Mouse (Mus musculus) layer of hippocampus, adult 2 months (tissue): ENCODE data around the gene Rhbdd2. TPM values are rescaled to one million over a fixed set of nuclear protein-coding genes. Genes with fewer than 3 reads are reported as not detected.

Experiments used
- DNase-seq, 2 experiments: peaks; one replicate each; pipeline ENCODE4 v3.0.0; 2022; ENCODE audit warnings: low spot score in 2 of 2
- H3K27ac ChIP-seq: fragments of 200-600 bp; 2 replicates; pipeline ENCODE4 v1.8.1; 2022
- H3K4me3 ChIP-seq: fragments of 200-600 bp; 2 replicates; pipeline ENCODE4 v1.8.1; 2022; ENCODE audit warnings: mild to moderate bottlenecking
- CTCF ChIP-seq: fragments of 200-600 bp; conservative IDR thresholded peaks from 2 replicates; pipeline ENCODE4 v1.8.1; 2022; ENCODE audit warnings: antibody characterized with exemption, mild to moderate bottlenecking, moderate library complexity
- total RNA-seq, 2 experiments: library from RNA; stranded (reverse); gene quantifications; 2 replicates each; pipeline ENCODE4 v1.2.3; 2021

Gene Rhbdd2
- total RNA-seq, 2 experiments from 2014 or later = 86.2 to 86.5 TPM

DNA sequence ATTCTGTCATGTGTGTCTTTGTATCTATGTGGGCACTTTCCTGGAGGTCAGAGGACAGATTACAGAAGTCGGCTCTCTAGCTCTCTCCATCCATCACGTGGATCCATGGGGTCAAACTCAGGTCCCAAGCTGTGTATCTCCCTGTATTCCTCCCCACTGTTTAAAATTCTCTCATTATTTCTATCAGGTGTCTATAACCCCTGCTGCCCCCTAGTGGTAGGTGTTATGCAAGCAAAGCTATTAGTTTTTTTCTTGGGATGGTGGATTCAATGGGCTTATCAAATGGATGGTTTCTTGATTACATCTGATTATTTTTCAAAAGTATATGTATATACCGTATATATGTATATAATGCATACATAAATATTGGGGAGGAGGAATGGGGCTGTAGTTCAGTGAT, 1.8 kb upstream of the Rhbdd2 start:
- H3K27ac ChIP-seq = no peak overlapping the region
- peak; percentile 90 for TF ChIP-seq CTCF
- DNase-seq = peak; percentile 52 to 81
- H3K4me3 ChIP-seq = no peak overlapping the region

DNA sequence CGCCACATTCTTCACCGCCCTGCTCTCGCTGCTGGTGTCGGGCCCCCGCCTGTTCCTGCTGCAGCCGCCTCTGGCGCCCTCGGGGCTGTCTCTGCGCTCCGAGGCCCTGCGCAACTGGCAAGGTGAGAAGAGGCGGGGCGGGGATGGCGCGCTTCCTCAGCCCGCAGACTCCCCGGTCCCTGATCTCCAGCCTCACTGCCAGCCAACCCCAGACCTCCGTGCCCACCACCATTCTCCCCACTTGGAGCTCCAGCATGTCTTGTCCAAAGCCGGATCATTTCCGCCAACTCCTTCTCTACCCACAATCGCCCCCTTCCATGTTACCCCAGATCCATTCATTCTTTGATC, 353 bp downstream of the Rhbdd2 start:
- Histone ChIP-seq H3K4me3 (peak overlapping the region; percentile 91), H3K27ac (peak overlapping the region; percentile 94)
- no peak; the same call in 1 of the 2 replicates for TF ChIP-seq CTCF
- DNase-seq = peak in 1 of 2 experiments; percentile 25

DNA sequence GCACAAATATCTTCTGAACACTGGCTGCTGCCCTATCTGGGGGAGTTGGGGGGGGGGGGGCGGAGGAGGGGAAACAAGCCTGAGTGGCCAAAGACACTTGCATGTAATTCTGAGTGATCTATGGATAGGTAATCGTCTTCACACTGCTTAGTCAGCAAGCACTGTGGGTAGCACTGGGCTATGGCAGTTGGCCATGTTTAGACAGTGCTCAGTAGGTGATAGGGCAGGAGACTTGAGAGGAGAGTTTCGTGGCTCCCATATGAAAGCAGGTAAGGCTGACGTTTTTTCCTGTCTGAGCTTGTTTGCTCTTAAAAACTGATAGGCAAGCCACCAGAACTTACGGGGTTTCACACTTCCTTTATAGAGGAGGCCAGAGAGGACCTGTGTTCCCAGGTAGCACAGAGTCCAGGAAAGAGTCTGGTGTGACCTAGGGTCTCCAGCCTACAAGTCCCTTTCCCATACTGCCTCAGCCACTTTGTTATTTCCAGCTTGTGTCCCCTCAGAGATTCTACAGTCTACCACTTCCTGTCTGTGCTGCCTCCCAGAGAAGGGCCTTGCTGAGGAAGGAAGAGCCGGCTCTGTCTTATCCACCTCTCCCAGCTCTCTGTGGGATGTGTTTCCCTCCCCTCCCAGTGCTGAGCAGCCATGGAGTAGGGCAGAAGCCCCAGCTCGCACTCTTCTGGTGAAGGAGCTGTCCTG, 7.5 kb downstream of the Rhbdd2 start:
- Histone ChIP-seq H3K4me3 (no peak overlapping the region), H3K27ac (peak overlapping the region; percentile 23; the same call in 1 of the 2 replicates)
- no peak for TF ChIP-seq CTCF
- DNase-seq = no peak

DNA sequence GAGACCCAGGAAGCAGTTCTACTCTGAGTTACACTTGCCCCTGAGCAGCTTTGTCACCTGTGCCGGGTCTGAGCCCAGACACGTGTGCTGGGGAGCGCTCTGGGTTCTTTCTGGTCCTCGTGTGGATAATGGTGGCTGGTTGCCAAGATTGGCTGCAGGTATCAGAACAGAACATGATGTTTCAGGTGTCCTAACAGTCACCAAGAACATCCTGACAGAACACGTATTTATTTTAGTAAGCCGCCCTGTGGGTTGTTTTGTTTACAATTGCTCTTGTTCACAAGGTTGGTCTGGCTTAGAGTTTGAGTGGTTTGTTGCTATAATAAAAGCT, 8.0 kb downstream of the Rhbdd2 start:
- Histone ChIP-seq H3K4me3 (no peak overlapping the region), H3K27ac (peak overlapping the region; percentile 23; the same call in 1 of the 2 replicates)
- DNase-seq = no peak
- no peak for TF ChIP-seq CTCF

DNA sequence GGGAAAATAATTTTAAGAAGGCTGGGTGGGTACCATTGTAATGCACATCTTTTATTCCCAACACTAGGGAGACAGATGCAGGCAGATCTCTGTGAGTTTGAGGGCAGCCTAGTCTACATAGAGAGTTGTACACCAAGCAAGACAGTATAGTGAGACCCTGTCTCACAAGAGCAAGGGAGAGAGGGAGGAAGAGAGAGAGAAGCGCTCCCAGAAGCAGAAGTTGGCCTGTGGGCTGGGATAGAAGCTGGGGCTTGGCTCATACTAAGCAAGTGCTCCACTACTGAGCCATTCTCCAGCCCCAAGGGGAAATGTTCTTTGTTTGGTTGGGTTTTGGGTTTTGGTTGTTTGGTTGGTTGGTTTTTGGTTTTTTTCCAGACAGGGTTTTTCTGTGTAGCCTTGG, 8.6 kb downstream of the Rhbdd2 start:
- no peak for DNase-seq
- Histone ChIP-seq H3K27ac (no peak overlapping the region), H3K4me3 (no peak overlapping the region)
- TF ChIP-seq CTCF = no peak

DNA sequence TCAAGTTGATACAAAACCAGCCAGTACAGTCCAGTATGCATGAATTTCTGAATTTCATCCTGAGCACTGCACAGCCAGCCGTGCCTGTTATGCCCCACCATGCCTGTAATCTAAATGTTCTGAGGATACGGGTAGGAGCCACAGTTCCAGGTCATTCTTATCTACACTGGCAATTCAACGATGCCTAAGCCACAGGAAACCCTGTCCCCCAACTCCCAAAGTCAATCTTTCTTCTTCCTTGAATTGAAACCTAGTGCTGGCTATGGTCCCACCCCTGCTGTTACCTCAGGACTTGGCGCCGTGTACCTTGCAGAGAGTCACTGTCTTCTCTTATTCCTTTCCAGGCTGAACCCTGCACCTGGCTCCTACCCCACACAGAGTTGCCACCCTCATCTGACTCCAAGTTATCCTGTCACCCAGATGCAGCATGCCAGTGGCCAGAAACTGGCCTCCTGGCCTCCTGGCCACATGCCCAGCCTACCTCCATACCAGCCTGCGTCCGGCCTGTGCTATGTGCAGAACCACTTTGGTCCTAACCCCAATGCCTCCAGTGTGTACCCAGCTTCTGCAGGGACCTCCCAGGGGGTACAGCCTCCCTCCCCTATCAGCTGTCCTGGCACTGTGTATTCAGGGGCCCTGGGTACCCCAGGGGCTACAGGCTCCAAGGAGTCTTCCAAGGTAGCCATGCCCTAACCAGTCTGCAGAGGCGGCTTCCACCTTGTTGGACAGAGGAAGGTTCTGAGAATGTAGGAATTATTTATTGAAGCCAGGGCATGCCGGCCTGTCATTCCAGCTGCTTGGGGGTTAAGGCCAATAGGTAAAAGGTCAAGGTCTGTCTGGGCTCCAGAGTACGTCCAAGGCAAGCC, 10.5 kb downstream of the Rhbdd2 start:
- no peak for DNase-seq
- TF ChIP-seq CTCF = no peak
- Histone ChIP-seq H3K27ac (no peak overlapping the region), H3K4me3 (no peak overlapping the region)

DNA sequence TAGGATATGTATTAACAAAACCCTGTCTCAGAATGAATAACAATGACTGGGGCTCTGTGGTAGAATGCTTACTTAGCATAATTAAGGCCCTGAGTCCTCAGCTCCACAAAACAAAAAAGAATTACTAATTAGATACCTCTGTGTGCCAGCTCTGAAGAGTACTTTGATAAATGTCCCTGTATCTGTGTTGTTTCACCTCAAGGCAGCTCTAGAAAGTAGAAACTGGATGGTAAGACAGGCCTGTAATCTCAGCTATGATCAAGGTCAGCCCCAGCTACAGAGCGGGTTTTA, 11.1 kb downstream of the Rhbdd2 start:
- Histone ChIP-seq H3K4me3 (no peak overlapping the region), H3K27ac (no peak overlapping the region)
- TF ChIP-seq CTCF = no peak
- DNase-seq = no peak

DNA sequence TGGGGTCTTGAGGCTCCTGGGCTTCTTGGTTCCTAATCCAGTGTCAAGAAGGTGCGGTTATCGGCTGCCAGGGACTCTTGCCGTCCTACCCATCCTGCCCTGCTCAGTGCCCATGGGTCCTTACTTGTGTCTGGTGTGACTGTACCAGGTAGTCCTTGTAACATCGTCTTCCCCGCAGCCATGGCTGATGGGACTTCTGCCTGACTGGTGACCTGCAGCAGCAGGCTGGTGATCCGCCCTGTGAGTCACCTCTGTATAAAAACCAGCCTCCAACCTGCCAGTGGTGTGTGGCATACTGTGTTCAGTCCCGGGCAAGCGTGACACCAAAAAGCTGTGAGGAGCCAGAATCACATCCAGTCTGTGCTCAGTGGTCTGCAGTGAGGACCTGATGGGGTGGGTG, 11.5 kb downstream of the Rhbdd2 start:
- no peak for DNase-seq
- no peak for TF ChIP-seq CTCF
- H3K27ac ChIP-seq = no peak overlapping the region
- H3K4me3 ChIP-seq = no peak overlapping the region

DNA sequence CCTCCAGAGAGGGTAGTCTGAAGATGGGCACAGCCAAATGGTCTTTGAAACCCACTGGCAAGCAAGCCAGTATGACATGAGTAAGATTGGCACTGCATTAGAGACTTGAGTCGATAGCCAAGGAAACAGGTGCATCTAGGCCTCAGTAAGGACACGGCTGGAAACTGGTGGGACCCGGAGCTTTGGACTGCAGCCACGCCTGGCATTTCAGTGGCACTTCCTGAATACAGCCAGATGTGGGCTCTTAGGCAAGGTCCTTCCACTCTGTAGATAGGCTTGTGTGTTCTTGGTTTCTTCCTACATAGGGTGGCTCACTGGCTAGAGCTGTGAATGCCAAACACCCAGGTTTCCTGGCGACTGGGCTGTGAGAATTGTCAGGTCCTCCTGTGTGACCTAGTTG, 12.9 kb downstream of the Rhbdd2 start:
- DNase-seq = no peak
- no peak for TF ChIP-seq CTCF
- H3K27ac ChIP-seq = no peak overlapping the region
- H3K4me3 ChIP-seq = no peak overlapping the region

DNA sequence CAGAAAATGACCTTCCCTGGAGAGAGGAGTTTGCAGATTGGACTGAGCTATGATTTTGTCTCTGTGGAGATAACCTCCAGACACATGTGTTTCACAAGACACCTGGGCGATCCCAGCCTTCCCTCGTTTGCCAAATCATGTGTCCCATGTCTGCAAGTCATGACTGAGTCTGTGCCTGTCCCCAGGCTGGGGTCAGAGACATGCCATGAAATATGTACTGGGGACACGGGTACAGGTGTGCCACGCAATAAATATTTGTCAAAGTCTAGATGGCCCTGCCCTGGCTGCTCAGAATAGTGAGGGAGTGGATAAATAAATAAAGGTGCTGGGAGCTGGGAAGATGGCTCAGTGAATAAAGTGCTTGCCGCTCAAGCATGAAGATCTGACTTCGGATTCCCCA, 13.6 kb downstream of the Rhbdd2 start:
- Histone ChIP-seq H3K27ac (no peak overlapping the region), H3K4me3 (no peak overlapping the region)
- no peak for TF ChIP-seq CTCF
- no peak for DNase-seq

DNA sequence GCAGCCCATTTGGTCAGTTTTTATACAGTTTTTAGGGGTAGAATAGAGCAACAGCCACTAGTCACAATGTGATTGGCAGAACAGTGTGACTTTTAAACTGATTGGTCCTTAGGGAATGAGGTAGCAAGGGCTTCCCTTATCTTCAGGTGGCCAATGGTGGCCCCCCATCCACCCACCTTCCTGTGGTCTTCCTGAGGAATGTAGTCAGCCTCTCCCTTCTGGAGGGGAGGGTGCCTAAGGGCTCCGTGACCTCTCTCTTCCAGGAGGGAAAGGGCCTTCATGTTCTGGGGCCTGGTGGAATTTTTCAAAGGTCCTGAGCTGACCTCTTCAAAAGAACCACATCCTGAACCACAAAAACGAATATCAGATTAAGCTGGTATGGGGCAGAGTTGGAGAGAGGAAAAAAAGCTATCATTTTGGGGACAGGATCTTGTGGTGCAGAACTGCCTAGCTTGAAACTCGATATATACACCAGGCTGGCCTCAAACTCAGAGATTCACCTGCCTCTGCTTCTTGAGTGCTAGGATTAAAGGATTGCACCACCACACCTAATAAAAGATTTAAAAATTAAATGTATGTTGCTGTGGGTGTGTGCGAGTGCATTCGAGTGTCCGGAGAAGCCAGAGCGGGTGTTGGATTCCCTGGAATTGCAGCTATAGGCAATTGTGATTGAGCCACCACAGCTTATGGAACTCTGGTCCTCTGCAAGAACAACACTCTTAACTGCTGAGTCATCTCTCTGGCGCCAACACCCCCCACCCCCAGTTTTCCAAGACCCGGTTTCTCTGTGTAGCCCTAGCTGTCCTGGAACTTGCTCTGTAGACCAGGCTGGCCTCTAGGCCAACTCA, 16.3 kb downstream of the Rhbdd2 start:
- Histone ChIP-seq H3K27ac (no peak overlapping the region), H3K4me3 (no peak overlapping the region)
- DNase-seq = no peak
- TF ChIP-seq CTCF = no peak

DNA sequence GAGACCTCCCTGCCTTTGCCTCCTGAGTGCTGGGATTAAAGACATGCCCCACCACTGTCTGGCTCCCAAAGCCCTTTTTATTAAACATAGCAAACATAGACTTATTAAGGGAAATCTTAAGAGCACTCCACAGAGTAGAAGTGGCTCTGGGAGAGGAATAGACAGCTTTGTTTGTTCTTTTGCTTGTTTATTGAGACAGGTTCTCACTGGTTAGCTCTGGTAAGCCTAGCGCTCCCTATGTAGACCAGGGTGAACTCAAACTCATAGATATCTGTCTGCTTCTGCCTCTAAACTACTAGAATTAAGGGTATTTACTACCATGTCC, 16.9 kb downstream of the Rhbdd2 start:
- DNase-seq = no peak

DNA sequence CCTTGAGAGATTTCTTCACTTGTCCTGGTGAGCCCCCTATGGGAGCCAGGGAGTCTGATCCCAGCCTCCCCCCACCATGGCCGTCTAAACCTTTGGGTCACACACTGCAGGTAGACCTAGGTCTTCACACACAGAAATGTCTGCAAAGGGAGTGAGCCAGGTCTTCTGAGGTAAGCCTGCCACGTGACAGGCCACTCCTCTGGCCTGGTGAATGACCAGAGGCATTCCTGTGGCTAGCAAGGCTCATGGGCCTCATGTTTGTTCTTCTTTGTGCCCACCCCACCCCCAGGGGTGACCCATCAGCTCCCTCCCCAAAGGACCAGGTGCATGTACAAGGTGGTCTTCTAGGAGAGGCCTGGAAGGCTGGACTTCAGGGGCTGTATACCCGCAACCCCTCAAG, 19.1 kb downstream of the Rhbdd2 start:
- DNase-seq = no peak
- no peak overlapping the region for H3K27ac ChIP-seq
- no peak overlapping the region for H3K4me3 ChIP-seq
- TF ChIP-seq CTCF = no peak

More for the DNA sequence above, 16.9 kb downstream of the Rhbdd2 start:
- no peak for TF ChIP-seq CTCF
- no peak overlapping the region for H3K4me3 ChIP-seq
- H3K27ac ChIP-seq = no peak overlapping the region
